Comparison of ENCODE assay signal across 8 mouse cellular contexts in genomic region chr6:36388401-36389259, GRCm38 (mm10). TPM values are rescaled to one million over a fixed set of nuclear protein-coding genes. Genes with fewer than 3 reads are reported as not detected.
DNase-seq lines count a peak whose midpoint lies in the region; ATAC-seq and TF ChIP-seq lines count a peak whose summit lies in the region.

No protein-coding gene starts in this region.

- WGBS in kidney, embryonic 14.5 days: under 1% methylated on average over 36 of the region's 36 CpGs
- WGBS in hindbrain, embryonic 15.5 days: 1% methylated on average over 36 of the region's 36 CpGs
- 1% methylated on average over 36 of the region's 36 CpGs for WGBS in stomach, postnatal 0 days

- no peak for TF ChIP-seq POLR2A in embryonic fibroblast, embryonic 13.5 days (IDR thresholded peaks at IDR 0.05; ENCODE audit: low read depth, low read length)

- H3K9ac ChIP-seq in kidney, embryonic 14.5 days (ENCODE audit: low read depth, low read length): peak overlapping the region; percentile 28; the same call in 1 of the 2 replicates
- H3K9ac ChIP-seq in hindbrain, embryonic 15.5 days: peak overlapping the region; percentile 61
- H3K9ac ChIP-seq in stomach, postnatal 0 days (ENCODE audit: low read length): peak overlapping the region; percentile 66

- peak overlapping the region; percentile 49 for H3K4me3 ChIP-seq in kidney, embryonic 14.5 days (ENCODE audit: low read length)
- H3K4me3 ChIP-seq in embryonic fibroblast, embryonic 13.5 days (ENCODE audit: insufficient read depth, low read length): peak overlapping the region; percentile 56
- peak overlapping the region; percentile 73 for H3K4me3 ChIP-seq in hindbrain, embryonic 15.5 days
- H3K4me3 ChIP-seq in stomach, postnatal 0 days (ENCODE audit: low read depth, low read length): peak overlapping the region; percentile 58

- no peak for TF ChIP-seq EP300 in stomach, postnatal 0 days (optimal IDR thresholded peaks at IDR 0.05)

- H3K9me3 ChIP-seq in kidney, embryonic 14.5 days (ENCODE audit: control insufficient read depth, low read length): no peaks in the 10 kb centered on the region
- no peaks in the 10 kb centered on the region for H3K9me3 ChIP-seq in hindbrain, embryonic 15.5 days
- H3K9me3 ChIP-seq in stomach, postnatal 0 days (ENCODE audit: control insufficient read depth, low read length): no peaks in the 10 kb centered on the region

- H3K4me2 ChIP-seq in kidney, embryonic 14.5 days (replicated peaks; ENCODE audit: low read depth, low read length): peak overlapping the region; percentile 75
- H3K4me2 ChIP-seq in hindbrain, embryonic 15.5 days: peak overlapping the region; percentile 99
- H3K4me2 ChIP-seq in stomach, postnatal 0 days (replicated peaks; ENCODE audit: low read depth): peak overlapping the region; percentile 63

- TF ChIP-seq CTCF in embryonic fibroblast, embryonic 13.5 days (IDR thresholded peaks at IDR 0.05; ENCODE audit: borderline replicate concordance, insufficient read depth, low read length): no peak
- no peak for TF ChIP-seq CTCF in stomach, postnatal 0 days (IDR thresholded peaks at IDR 0.05; ENCODE audit: low read depth)

- H3K4me1 ChIP-seq in kidney, embryonic 14.5 days (ENCODE audit: control insufficient read depth, insufficient read depth, low read length): 0 out of 2 replicates have a peak, but pooled peaks cover 9% of the 10 kb centered on the region
- H3K4me1 ChIP-seq in embryonic fibroblast, embryonic 13.5 days (ENCODE audit: control insufficient read depth, insufficient read depth, low read length): no peaks in the 10 kb centered on the region
- peaks cover 27% of the 10 kb centered on the region; the same call in 1 of the 2 replicates for H3K4me1 ChIP-seq in hindbrain, embryonic 15.5 days (replicated peaks)
- no peaks in the 10 kb centered on the region for H3K4me1 ChIP-seq in stomach, postnatal 0 days (replicated peaks; ENCODE audit: control insufficient read depth, insufficient read depth)

- no peak for DNase-seq in kidney, adult 18-20 months
- DNase-seq in ZHBTc4 (ENCODE audit: low read depth, low spot score): peak; percentile 37
- DNase-seq in mesoderm, embryonic 11.5 days (ENCODE audit: low read depth, low spot score): peak; percentile 17
- peak; percentile 23 for DNase-seq in stomach, postnatal 0 days (ENCODE audit: low spot score)
- no peak for DNase-seq in spleen, adult 18-20 months

- H3K36me3 ChIP-seq in kidney, embryonic 14.5 days (ENCODE audit: control insufficient read depth, insufficient read depth, low read length): no peaks in the 10 kb centered on the region
- no peaks in the 10 kb centered on the region for H3K36me3 ChIP-seq in hindbrain, embryonic 15.5 days
- no peaks in the 10 kb centered on the region for H3K36me3 ChIP-seq in stomach, postnatal 0 days (ENCODE audit: control insufficient read depth, insufficient read depth, low read length)

- no peak overlapping the region for H3K27ac ChIP-seq in kidney, embryonic 14.5 days (ENCODE audit: low read depth, low read length)
- H3K27ac ChIP-seq in embryonic fibroblast, embryonic 13.5 days (ENCODE audit: insufficient read depth, low read length): no peak overlapping the region
- H3K27ac ChIP-seq in hindbrain, embryonic 15.5 days (replicated peaks): peak overlapping the region; percentile 75
- peak overlapping the region; percentile 75 for H3K27ac ChIP-seq in stomach, postnatal 0 days (replicated peaks)

- peaks cover 34% of the 10 kb centered on the region for H3K27me3 ChIP-seq in kidney, embryonic 14.5 days (ENCODE audit: control insufficient read depth, insufficient read depth, low read length)
- H3K27me3 ChIP-seq in hindbrain, embryonic 15.5 days: 0 out of 2 replicates have a peak, but pooled peaks cover 2% of the 10 kb centered on the region
- no peaks in the 10 kb centered on the region; the same call in 1 of the 2 replicates for H3K27me3 ChIP-seq in stomach, postnatal 0 days (ENCODE audit: control insufficient read depth, insufficient read depth, low read length)

- ATAC-seq in kidney, embryonic 14.5 days (ENCODE audit: low FRiP score, low TSS enrichment): peak; percentile 32; the same call in 1 of the 2 replicates
- peak; percentile 61 for ATAC-seq in hindbrain, embryonic 15.5 days (ENCODE audit: low FRiP score, low read depth)
- peak; percentile 54; the same call in 1 of the 2 replicates for ATAC-seq in stomach, postnatal 0 days (ENCODE audit: low FRiP score, low TSS enrichment)

RNA-seq across cellular contexts. Expression of gene Chrm2, which starts 0.7 kb away (rescaled TPM):
- not detected in 2 replicates for polyA plus RNA-seq in kidney, embryonic 14.5 days (2014; fragmentation: Nextera tagmentation; extraction: Ambion mirVana)
- polyA plus RNA-seq in embryonic fibroblast, embryonic 13.5 days (2011; ENCODE audit: insufficient read length, low read depth, missing spikeins): 0.21 TPM in 1 of 2 replicates, not detected in the other
- 9.0 and 10.5 TPM in 2 replicates for polyA plus RNA-seq in hindbrain, embryonic 15.5 days (2015; fragmentation: Nextera tagmentation; extraction: Ambion mirVana)
- polyA plus RNA-seq in stomach, postnatal 0 days (2015; fragmentation: Nextera tagmentation; extraction: Ambion mirVana): 13.2 and 15.8 TPM in 2 replicates

Comparison
In these comparisons a context has a peak if more than half of its experiments do, and no peak if none do; other contexts are left out.
1. H3K27ac ChIP-seq: peak in hindbrain, embryonic 15.5 days (single experiment) and stomach, postnatal 0 days (single experiment); none in kidney, embryonic 14.5 days (single experiment) and embryonic fibroblast, embryonic 13.5 days (single experiment).
2. DNase-seq: peak in ZHBTc4 (single experiment), mesoderm, embryonic 11.5 days (single experiment) and stomach, postnatal 0 days (single experiment); none in kidney, adult 18-20 months (single experiment) and spleen, adult 18-20 months (0 of 2).
3. Peak in every context shown above with its lines, with median percentiles within 50 percentile points of each other: ATAC-seq, H3K4me2 ChIP-seq, H3K4me3 ChIP-seq and H3K9ac ChIP-seq.